Mouse (Mus musculus): ENCODE measurements around the gene Thsd4. TPM values are rescaled to one million over a fixed set of nuclear protein-coding genes. Genes with fewer than 3 reads are reported as not detected.

Thsd4 gene
- polyA plus RNA-seq, 1 experiment from 2014 or later, result 4.3 TPM

DNA sequence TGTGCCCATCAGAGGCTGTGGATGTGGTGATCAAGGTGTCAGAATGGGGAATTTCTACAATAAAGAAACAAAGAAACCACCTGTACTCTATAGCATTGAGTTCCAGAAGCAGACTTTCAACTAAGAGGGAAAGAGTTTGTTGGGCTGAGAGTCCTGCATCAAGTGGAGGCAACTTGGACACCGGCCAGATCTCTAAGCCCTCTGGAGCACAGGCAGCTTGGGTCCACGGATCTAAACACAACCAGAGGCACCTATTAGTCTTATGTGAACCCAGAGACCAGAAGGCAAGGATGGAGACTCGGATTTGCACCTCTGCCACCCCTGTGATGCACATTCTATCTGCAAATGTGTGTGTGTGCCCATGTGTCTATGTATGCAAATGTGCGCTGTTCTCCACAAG lies 456.7 kb downstream of the Thsd4 start:
- H3K36me3 ChIP-seq (ENCODE audit: control insufficient read depth, insufficient read depth, low read length), result no peaks in the 10 kb centered on the region
- H3K9ac ChIP-seq (ENCODE audit: low read depth, low read length), result no peak overlapping the region
- no peak overlapping the region for H3K4me2 ChIP-seq (ENCODE audit: low read length)
- H3K4me3 ChIP-seq (ENCODE audit: low read depth, low read length), result no peak overlapping the region
- no peak for ATAC-seq
- H3K27me3 ChIP-seq (ENCODE audit: control insufficient read depth, insufficient read depth, low read depth, low read length), result no peaks in the 10 kb centered on the region
- H3K4me1 ChIP-seq (ENCODE audit: control insufficient read depth, insufficient read depth, low read length), result no peaks in the 10 kb centered on the region
- H3K9me3 ChIP-seq (replicated peaks; ENCODE audit: control insufficient read depth, low read length, poor library complexity, severe bottlenecking), result no peaks in the 10 kb centered on the region
- WGBS, result 80% methylated on average over 4 of the region's 4 CpGs
- H3K27ac ChIP-seq (ENCODE audit: low read length), result no peak overlapping the region

DNA sequence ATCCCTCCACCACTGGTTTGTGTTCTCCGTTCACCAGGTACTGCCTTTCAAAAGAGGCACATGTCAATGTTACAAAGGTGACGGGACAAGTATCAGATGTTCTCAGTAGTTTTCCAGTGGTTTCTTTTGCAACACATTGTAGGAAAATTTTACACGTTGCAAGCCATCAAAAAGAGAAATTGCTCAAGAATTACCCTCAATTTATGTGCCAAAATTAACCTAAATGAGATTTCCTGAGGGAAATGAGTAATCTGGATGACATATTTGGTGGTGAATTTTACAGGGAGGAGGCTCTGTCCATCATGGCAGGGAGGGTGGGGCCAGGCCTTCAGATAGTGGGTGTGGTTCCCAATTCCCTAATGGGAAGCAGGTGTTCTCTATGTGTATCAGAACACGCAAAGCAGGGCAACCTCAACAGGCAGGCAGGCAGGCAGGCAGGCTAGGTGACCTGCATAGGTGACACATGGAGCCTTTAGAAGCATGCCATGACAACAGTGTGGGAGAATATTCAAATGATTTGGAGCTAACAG lies 458.6 kb downstream of the Thsd4 start:
- H3K9me3 ChIP-seq (replicated peaks; ENCODE audit: control insufficient read depth, low read length, poor library complexity, severe bottlenecking), result no peaks in the 10 kb centered on the region
- 91% methylated on average over 4 of the region's 4 CpGs for WGBS
- no peak overlapping the region for H3K9ac ChIP-seq (ENCODE audit: low read depth, low read length)

DNA sequence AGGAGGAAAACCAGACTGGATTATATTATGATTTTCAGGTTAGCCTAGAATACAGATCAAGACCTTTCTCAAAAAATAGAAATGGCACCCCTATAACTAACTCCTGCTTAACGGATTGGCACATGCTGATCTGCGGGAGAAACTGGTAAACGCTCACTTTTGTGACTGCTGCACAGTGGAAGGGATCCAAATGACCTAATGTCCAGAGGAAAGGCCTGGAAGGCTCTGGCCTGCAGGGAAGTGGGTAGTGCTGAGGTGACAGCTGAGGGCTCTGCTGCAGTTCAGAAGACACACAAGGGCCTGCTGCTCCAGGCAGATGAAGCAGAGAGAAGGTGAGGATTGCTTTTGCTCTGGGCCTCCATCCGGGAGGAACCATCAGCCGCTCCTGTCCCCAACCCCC lies 465.7 kb downstream of the Thsd4 start:
- no peak for ATAC-seq
- no peak overlapping the region for H3K4me3 ChIP-seq (ENCODE audit: low read depth, low read length)
- 89% methylated on average over 5 of the region's 5 CpGs for WGBS

More for the DNA sequence above, 458.6 kb downstream of the Thsd4 start:
- H3K36me3 ChIP-seq (ENCODE audit: control insufficient read depth, insufficient read depth, low read length), result no peaks in the 10 kb centered on the region
- no peaks in the 10 kb centered on the region for H3K4me1 ChIP-seq (ENCODE audit: control insufficient read depth, insufficient read depth, low read length)
- H3K27me3 ChIP-seq (ENCODE audit: control insufficient read depth, insufficient read depth, low read depth, low read length), result no peaks in the 10 kb centered on the region
- no peak overlapping the region for H3K27ac ChIP-seq (ENCODE audit: low read length)
- no peak overlapping the region for H3K4me3 ChIP-seq (ENCODE audit: low read depth, low read length)
- no peak for ATAC-seq
- H3K4me2 ChIP-seq (ENCODE audit: low read length), result no peak overlapping the region

DNA sequence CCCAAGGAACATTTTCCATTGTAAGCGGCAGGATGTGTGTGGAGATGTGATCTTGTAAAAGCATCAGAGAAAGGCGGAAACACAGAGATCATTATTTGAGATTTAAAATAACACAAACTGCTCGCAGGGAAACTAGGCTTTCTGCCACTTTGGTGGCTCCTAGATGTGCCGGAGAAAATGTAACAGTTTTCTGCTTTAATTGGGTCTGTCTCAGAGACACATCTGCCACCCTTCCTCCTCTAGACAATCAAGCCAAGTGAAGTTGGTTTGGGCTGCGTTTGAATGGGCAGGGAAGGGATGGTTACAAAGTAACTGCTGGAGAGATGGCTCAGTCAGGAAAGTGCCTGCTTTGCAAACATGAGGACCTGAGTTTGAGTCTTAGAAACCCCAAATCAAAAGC lies 466.9 kb downstream of the Thsd4 start:
- Histone ChIP-seq H3K27ac (ENCODE audit: low read length) (no peak overlapping the region), H3K4me3 (ENCODE audit: low read depth, low read length) (no peak overlapping the region)

More for the DNA sequence above, 465.7 kb downstream of the Thsd4 start:
- no peaks in the 10 kb centered on the region; the same call in 1 of the 2 replicates for H3K9me3 ChIP-seq (replicated peaks; ENCODE audit: control insufficient read depth, low read length, poor library complexity, severe bottlenecking)
- no peaks in the 10 kb centered on the region for H3K4me1 ChIP-seq (ENCODE audit: control insufficient read depth, insufficient read depth, low read length)
- no peaks in the 10 kb centered on the region for H3K27me3 ChIP-seq (ENCODE audit: control insufficient read depth, insufficient read depth, low read depth, low read length)
- H3K27ac ChIP-seq (ENCODE audit: low read length), result no peak overlapping the region
- no peak overlapping the region for H3K4me2 ChIP-seq (ENCODE audit: low read length)
- no peak overlapping the region for H3K9ac ChIP-seq (ENCODE audit: low read depth, low read length)
- H3K36me3 ChIP-seq (ENCODE audit: control insufficient read depth, insufficient read depth, low read length), result no peaks in the 10 kb centered on the region

DNA sequence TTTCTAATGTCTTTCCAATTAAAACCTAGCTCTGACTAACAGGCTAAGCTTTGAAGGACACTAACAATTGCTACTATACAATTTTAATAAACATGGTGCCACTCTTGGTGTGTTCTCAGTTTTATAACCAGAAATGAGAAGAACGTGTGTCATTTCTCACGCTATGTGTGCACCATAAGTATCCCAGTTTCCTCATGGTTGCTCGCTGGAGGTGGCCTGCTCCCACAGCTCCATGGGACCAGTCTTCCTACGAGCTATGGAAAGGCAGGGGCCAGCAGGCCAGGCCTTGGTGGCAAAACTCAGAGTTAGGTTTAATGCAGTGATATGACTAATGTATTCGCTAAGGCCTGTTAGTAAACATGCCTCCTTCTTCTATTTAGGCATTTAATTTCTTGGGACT lies 468.7 kb downstream of the Thsd4 start:
- 94% methylated on average over 5 of the region's 5 CpGs for WGBS
- no peak for ATAC-seq
- Histone ChIP-seq H3K9me3 (replicated peaks; ENCODE audit: control insufficient read depth, low read length, poor library complexity, severe bottlenecking) (no peaks in the 10 kb centered on the region; the same call in 1 of the 2 replicates), H3K36me3 (ENCODE audit: control insufficient read depth, insufficient read depth, low read length) (no peaks in the 10 kb centered on the region), H3K9ac (ENCODE audit: low read depth, low read length) (no peak overlapping the region), H3K4me2 (ENCODE audit: low read length) (no peak overlapping the region), H3K27ac (ENCODE audit: low read length) (no peak overlapping the region), H3K4me3 (ENCODE audit: low read depth, low read length) (no peak overlapping the region), H3K27me3 (ENCODE audit: control insufficient read depth, insufficient read depth, low read depth, low read length) (no peaks in the 10 kb centered on the region), H3K4me1 (ENCODE audit: control insufficient read depth, insufficient read depth, low read length) (no peaks in the 10 kb centered on the region)

More for the DNA sequence above, 466.9 kb downstream of the Thsd4 start:
- Histone ChIP-seq H3K4me1 (ENCODE audit: control insufficient read depth, insufficient read depth, low read length) (no peaks in the 10 kb centered on the region), H3K9me3 (replicated peaks; ENCODE audit: control insufficient read depth, low read length, poor library complexity, severe bottlenecking) (no peaks in the 10 kb centered on the region; the same call in 1 of the 2 replicates), H3K9ac (ENCODE audit: low read depth, low read length) (no peak overlapping the region), H3K36me3 (ENCODE audit: control insufficient read depth, insufficient read depth, low read length) (no peaks in the 10 kb centered on the region), H3K27me3 (ENCODE audit: control insufficient read depth, insufficient read depth, low read depth, low read length) (no peaks in the 10 kb centered on the region), H3K4me2 (ENCODE audit: low read length) (no peak overlapping the region)
- WGBS, result 66% methylated on average over 5 of the region's 5 CpGs
- ATAC-seq, result no peak

DNA sequence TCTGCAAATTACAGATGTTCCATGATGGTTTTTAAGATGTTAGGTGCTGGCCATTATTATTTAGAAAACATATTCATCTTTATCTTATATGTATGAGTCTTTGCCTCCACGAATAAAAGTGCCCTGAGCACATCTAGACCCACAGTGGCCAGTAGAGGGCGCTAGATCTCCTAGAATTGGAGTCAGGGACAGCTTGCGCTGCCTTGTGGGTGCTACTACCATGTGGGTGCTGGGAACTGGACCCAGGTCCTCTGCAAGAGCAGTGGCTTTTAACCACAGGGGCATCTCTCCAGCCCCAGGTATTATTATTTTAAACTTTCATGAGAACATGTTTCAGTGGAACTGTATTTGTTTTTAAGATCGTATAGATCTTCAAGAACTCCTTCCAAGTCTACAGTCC lies 469.4 kb downstream of the Thsd4 start:
- no peaks in the 10 kb centered on the region for H3K4me1 ChIP-seq (ENCODE audit: control insufficient read depth, insufficient read depth, low read length)
- ATAC-seq, result no peak
- H3K9me3 ChIP-seq (replicated peaks; ENCODE audit: control insufficient read depth, low read length, poor library complexity, severe bottlenecking), result no peaks in the 10 kb centered on the region; the same call in 1 of the 2 replicates
- H3K27me3 ChIP-seq (ENCODE audit: control insufficient read depth, insufficient read depth, low read depth, low read length), result no peaks in the 10 kb centered on the region
- H3K27ac ChIP-seq (ENCODE audit: low read length), result no peak overlapping the region
- H3K9ac ChIP-seq (ENCODE audit: low read depth, low read length), result no peak overlapping the region
- WGBS, result 74% methylated on average over 4 of the region's 4 CpGs
- H3K4me2 ChIP-seq (ENCODE audit: low read length), result no peak overlapping the region
- H3K4me3 ChIP-seq (ENCODE audit: low read depth, low read length), result no peak overlapping the region
- H3K36me3 ChIP-seq (ENCODE audit: control insufficient read depth, insufficient read depth, low read length), result no peaks in the 10 kb centered on the region

DNA sequence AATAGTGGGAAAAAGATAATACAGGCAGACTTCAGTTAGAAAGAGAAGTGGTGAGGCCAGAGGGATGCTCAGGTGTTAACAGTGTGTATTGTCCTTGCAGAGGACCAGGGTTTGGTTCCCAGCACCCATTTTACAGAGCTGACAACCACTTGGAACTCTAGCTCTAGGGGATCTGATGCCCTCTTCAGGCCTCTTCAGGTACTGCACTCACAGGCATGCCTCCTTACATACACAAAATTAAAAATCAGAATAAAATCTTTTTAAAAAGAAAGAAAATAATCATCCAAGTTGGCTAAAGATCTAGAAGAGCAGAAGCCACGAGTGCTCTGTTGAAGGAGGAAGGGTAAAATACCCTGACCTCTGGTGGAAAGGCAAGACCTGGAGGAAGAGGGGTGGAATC lies 478.7 kb downstream of the Thsd4 start:
- no peak overlapping the region for H3K4me2 ChIP-seq (ENCODE audit: low read length)
- H3K27me3 ChIP-seq (ENCODE audit: control insufficient read depth, insufficient read depth, low read depth, low read length), result no peaks in the 10 kb centered on the region
- no peak for ATAC-seq
- no peak overlapping the region for H3K4me3 ChIP-seq (ENCODE audit: low read depth, low read length)
- no peak overlapping the region for H3K9ac ChIP-seq (ENCODE audit: low read depth, low read length)
- H3K9me3 ChIP-seq (replicated peaks; ENCODE audit: control insufficient read depth, low read length, poor library complexity, severe bottlenecking), result no peaks in the 10 kb centered on the region
- H3K4me1 ChIP-seq (ENCODE audit: control insufficient read depth, insufficient read depth, low read length), result peaks cover 2% of the 10 kb centered on the region; the same call in 1 of the 2 replicates
- no peaks in the 10 kb centered on the region for H3K36me3 ChIP-seq (ENCODE audit: control insufficient read depth, insufficient read depth, low read length)
- WGBS, result 82% methylated on average over 1 of the region's 1 CpGs
- no peak overlapping the region for H3K27ac ChIP-seq (ENCODE audit: low read length)

DNA sequence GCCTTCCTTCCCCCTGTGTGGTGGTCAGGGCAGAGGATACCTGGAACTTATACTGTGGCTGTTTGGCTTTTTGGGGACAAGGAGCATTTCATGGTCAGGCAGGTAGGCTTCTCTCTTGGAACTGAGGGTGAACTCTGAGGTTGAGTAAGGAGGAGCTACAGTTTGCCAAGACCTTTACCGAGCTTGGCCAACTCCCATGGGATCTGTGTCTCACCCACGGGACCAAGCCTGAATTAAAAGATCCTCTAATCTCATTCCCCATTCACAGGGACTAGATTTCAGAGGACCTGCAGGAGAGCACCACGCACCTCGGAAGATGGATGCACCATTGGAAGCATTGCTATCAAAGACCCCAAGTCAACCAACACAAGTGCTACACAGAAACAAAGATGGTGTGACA lies 487.0 kb downstream of the Thsd4 start:
- 91% methylated on average over 4 of the region's 4 CpGs for WGBS
- H3K9ac ChIP-seq (ENCODE audit: low read depth, low read length), result no peak overlapping the region
- no peak overlapping the region for H3K4me3 ChIP-seq (ENCODE audit: low read depth, low read length)
- H3K4me1 ChIP-seq (ENCODE audit: control insufficient read depth, insufficient read depth, low read length), result peaks cover 2% of the 10 kb centered on the region; the same call in 1 of the 2 replicates
- no peak for ATAC-seq
- H3K9me3 ChIP-seq (replicated peaks; ENCODE audit: control insufficient read depth, low read length, poor library complexity, severe bottlenecking), result no peaks in the 10 kb centered on the region
- H3K4me2 ChIP-seq (ENCODE audit: low read length), result no peak overlapping the region
- no peaks in the 10 kb centered on the region for H3K36me3 ChIP-seq (ENCODE audit: control insufficient read depth, insufficient read depth, low read length)
- no peak overlapping the region for H3K27ac ChIP-seq (ENCODE audit: low read length)
- H3K27me3 ChIP-seq (ENCODE audit: control insufficient read depth, insufficient read depth, low read depth, low read length), result no peaks in the 10 kb centered on the region

DNA sequence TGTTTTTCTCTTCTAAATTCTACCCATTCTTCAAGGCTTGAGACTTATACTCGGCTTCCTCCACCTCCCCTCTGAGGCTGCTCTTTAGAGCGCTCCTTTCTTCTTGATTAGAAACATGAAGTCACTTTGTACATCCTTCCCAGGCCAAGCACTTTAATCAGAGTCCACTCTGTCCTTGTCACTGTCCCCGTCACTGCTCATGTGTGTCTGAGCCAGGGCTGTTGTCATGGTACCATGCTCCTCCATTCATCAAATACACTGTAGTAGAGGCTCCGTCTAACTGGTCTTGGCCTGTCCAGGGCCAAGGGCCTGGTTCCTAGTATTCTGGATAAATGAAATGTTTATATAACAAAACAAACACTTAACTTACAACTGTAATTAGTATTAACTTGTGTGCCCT lies 494.6 kb downstream of the Thsd4 start:
- no peak overlapping the region for H3K9ac ChIP-seq (ENCODE audit: low read depth, low read length)
- H3K27me3 ChIP-seq (ENCODE audit: control insufficient read depth, insufficient read depth, low read depth, low read length), result no peaks in the 10 kb centered on the region
- no peaks in the 10 kb centered on the region for H3K36me3 ChIP-seq (ENCODE audit: control insufficient read depth, insufficient read depth, low read length)
- H3K4me3 ChIP-seq (ENCODE audit: low read depth, low read length), result no peak overlapping the region
- ATAC-seq, result no peak
- no peak overlapping the region for H3K4me2 ChIP-seq (ENCODE audit: low read length)
- H3K9me3 ChIP-seq (replicated peaks; ENCODE audit: control insufficient read depth, low read length, poor library complexity, severe bottlenecking), result no peaks in the 10 kb centered on the region
- no peak overlapping the region for H3K27ac ChIP-seq (ENCODE audit: low read length)
- H3K4me1 ChIP-seq (ENCODE audit: control insufficient read depth, insufficient read depth, low read length), result peaks cover 2% of the 10 kb centered on the region; the same call in 1 of the 2 replicates
- WGBS, result 74% methylated on average over 4 of the region's 4 CpGs
